Mouse (Mus musculus) neural tube, embryonic 14.5 days (tissue): ENCODE results near the gene Cdk2ap2. TPM values are rescaled to one million over a fixed set of nuclear protein-coding genes. Genes with fewer than 3 reads are reported as not detected.
A peak's percentile ranks its signal among the peaks of the same experiment; 100 is the strongest.

Experiments
- ATAC-seq: fragments of 200-750 bp; cut with Nextera tagmentation; 2 replicates; pipeline ENCODE4 v1.8.0; 2017; ENCODE audit warnings: low read depth, mild to moderate bottlenecking, moderate TSS enrichment, moderate library complexity
- H3K27ac ChIP-seq: fragments of 300-500 bp; sonication (generic); 2 replicates; pipeline ENCODE4 v1.5.1; 2014; ENCODE audit warnings: low read depth, mild to moderate bottlenecking, control low read depth, low read length, moderate library complexity, mixed read lengths
- H3K27me3 ChIP-seq: fragments of 300-500 bp; sonication (generic); 2 replicates; pipeline ENCODE4 v1.6.1; 2014; ENCODE audit warnings: low read length; ENCODE audit not compliant: control insufficient read depth, insufficient read depth
- H3K36me3 ChIP-seq: fragments of 300-500 bp; sonication (generic); 2 replicates; pipeline ENCODE4 v1.6.1; 2014; ENCODE audit warnings: low read length, mixed read lengths; ENCODE audit not compliant: control insufficient read depth, insufficient read depth
- H3K4me1 ChIP-seq: fragments of 300-500 bp; sonication (generic); 2 replicates; pipeline ENCODE4 v1.6.1; 2014; ENCODE audit warnings: low read length; ENCODE audit not compliant: control insufficient read depth, insufficient read depth
- H3K4me2 ChIP-seq: fragments of 300-500 bp; sonication (generic); 2 replicates; pipeline ENCODE4 v1.6.1; 2014; ENCODE audit warnings: mild to moderate bottlenecking, low read depth, low read length, control low read depth
- H3K4me3 ChIP-seq: fragments of 300-500 bp; sonication (generic); 2 replicates; pipeline ENCODE4 v1.5.1; 2014; ENCODE audit warnings: low read depth, low read length, control low read depth, mixed read lengths
- H3K9ac ChIP-seq: fragments of 300-500 bp; sonication (generic); replicated peaks from 2 replicates; pipeline ENCODE4 v1.6.1; 2014; ENCODE audit warnings: low read depth, mild to moderate bottlenecking, control low read depth, low read length, mixed read lengths
- H3K9me3 ChIP-seq: fragments of 300-500 bp; sonication (generic); 2 replicates; pipeline ENCODE4 v1.6.1; 2016; ENCODE audit warnings: low read length; ENCODE audit not compliant: control insufficient read depth
- WGBS: fragments of 180-500 bp; shearing (Covaris S2); extraction: QIAGEN DNeasy Blood & Tissue Kit; methylation state at CpG from one replicate; pipeline ENCODE4 v1.1.7; 2014; 5-methylcytosine and 5-hydroxymethylcytosine counted together
- polyA plus RNA-seq: library from polyadenylated mRNA; unstranded; fragments of >200 nt; fragmentation: Nextera tagmentation; extraction: Ambion mirVana; gene quantifications from 2 replicates; pipeline ENCODE4 v1.2.1, GENCODE M21; 2014

Gene Cdk2ap2
- polyA plus RNA-seq, 1 experiment from 2014 or later, result 81.1 TPM

DNA sequence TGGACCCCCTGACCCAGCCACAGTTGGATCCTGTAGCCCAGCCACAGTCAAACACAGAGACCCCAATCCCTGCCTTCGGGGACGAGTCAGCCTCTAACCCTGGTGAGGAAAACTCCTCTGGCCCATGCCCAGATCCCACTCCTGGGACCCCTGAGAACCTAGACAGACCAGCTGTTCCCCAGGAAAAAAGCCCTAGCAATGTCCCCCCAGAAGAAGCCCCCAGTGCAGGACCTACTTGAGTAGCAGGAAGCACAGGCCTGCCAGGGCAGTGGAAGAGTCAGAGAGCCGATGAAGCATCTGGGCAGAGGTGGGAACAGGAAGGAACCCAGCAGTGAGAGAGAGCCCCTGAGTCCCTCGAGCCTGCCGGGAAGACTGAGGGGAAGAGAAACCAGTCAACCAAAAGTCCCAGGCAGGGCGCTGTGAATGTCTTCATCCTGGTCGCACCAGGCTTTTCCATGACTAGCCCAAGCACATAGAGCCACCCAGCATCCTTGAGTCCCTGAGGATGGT is 46.8 kb downstream of the Cdk2ap2 start, which contains the start of gene Cabp4:
TSS of gene Cabp4 (minus strand) at position 275 of the 510 bp plus-strand sequence.
- Histone ChIP-seq H3K36me3 (no peaks in the 10 kb centered on the region), H3K9me3 (no peaks in the 10 kb centered on the region), H3K4me2 (no peak within 1 kb of the TSS), H3K4me3 (no peak within 1 kb of the TSS), H3K4me1 (peaks cover 7% of the 10 kb centered on the region; the same call in 1 of the 2 replicates), H3K27me3 (no peaks in the 10 kb centered on the region), H3K27ac (no peak within 1 kb of the TSS), H3K9ac (no peak within 1 kb of the TSS)
- 83% methylated on average over 7 of the region's 7 CpGs for WGBS
- ATAC-seq, result no peak

DNA sequence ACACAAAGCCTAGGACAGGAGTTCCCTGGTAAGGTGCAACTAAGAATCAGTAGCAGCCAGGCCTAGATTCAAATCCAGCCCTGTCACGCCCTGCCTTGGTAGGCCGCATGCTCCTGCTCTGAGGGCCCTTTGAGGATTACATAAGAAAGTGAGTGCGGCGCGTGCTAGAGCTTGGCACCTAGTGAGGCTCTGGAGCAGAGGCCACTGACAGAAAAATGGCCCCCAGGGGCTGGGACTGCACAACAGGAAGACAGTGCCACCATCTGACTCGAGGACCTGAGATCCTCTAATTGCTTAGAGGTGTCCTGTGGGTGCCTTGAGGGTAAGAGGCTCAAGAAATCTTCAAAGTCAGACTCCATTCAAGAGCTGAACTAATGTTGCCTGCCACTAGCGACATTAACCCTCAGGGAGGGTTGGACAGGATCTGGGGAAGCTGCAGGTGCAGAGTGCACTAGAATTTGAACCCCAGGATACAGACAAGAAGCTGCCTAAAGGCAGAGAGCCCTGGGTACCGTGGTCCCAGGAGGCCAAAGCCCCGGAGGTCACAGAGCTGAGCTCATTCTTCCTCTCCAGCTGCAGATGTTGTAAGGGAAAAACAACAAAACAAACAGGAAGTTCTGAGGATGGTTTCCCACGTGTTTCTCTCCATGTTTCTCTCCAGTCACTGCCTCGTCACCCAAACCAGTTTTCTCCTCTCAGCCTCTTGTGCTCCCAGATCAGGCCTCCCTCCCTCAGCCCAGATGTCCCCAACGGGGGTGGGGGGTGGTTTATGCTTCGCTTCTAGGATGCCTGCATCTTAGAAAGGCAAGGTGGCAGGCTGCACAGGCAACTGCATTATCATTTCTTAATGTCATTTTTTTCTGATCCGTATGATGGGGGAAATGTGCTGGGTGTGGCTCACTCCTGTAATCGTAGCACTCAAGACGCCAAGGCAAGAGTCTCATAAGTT is 47.8 kb downstream of the Cdk2ap2 start:
- no peak overlapping the region for H3K4me3 ChIP-seq
- H3K9me3 ChIP-seq, result no peaks in the 10 kb centered on the region
- H3K4me2 ChIP-seq, result no peak overlapping the region
- H3K9ac ChIP-seq, result no peak overlapping the region
- ATAC-seq, result no peak
- H3K27ac ChIP-seq, result no peak overlapping the region
- H3K4me1 ChIP-seq, result peaks cover 16% of the 10 kb centered on the region
- no peaks in the 10 kb centered on the region for H3K36me3 ChIP-seq
- H3K27me3 ChIP-seq, result no peaks in the 10 kb centered on the region
- 84% methylated on average over 16 of the region's 16 CpGs for WGBS

DNA sequence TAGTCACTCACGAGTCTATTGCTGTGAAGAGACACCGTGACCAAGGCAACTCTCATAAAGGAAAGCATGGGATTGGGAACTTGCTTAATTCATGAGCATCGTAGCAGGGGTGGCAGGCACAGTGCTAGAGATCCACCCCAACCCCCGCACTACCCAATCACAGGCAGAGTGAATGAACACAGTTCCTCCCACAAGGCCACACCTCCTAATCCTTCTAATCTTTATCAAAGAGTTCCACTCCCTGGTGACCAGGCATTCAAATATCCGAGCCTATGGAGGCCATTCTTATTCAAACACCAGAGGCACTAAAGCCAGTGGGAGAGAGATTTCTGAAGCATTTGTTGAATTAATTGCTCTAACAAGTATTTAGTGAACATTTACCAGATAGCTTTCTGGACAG is 49.0 kb downstream of the Cdk2ap2 start:
- 88% methylated on average over 5 of the region's 5 CpGs for whole genome bisulfite sequencing
- ATAC-seq, result no peak

DNA sequence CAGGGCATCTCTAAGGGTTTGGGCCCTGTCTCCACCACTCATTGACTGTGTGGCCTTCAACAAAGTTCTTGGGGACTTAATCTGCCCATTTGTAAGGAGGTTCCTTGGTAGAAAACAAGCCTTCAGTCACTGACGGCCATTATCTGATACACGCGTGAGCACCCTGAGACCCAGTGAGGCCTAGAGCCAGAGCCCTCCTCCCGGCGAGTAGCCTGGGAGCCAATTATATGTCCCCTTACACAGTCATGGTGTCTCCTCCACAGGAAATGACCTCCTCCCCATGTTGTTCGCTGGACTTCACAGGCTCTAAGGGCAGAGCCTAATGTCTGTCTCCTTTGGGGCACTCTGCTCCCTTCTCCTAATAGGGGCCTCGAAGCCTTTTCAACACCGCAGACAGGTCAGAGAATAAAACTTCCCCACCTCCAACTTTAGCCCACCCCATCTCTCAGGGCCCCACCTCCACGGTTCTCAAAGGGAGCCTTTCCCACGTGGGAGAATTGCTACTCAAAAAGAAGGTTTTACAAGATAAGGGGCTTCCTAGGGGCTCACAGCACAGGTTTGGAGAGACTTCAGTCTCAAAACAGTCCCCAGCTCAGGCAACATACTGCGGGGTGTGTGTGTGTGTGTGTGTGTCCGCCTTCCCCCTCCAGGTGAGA is 49.5 kb downstream of the Cdk2ap2 start:
- peaks cover 20% of the 10 kb centered on the region for H3K4me1 ChIP-seq
- H3K4me3 ChIP-seq, result no peak overlapping the region
- no peak for ATAC-seq
- no peak overlapping the region for H3K4me2 ChIP-seq
- H3K27ac ChIP-seq, result no peak overlapping the region
- H3K9ac ChIP-seq, result no peak overlapping the region
- no peaks in the 10 kb centered on the region for H3K27me3 ChIP-seq
- no peaks in the 10 kb centered on the region for H3K9me3 ChIP-seq
- 64% methylated on average over 12 of the region's 12 CpGs for WGBS
- peaks cover 11% of the 10 kb centered on the region; the same call in 1 of the 2 replicates for H3K36me3 ChIP-seq

More for the DNA sequence above, 49.0 kb downstream of the Cdk2ap2 start:
- no peaks in the 10 kb centered on the region for H3K9me3 ChIP-seq
- H3K36me3 ChIP-seq, result peaks cover 6% of the 10 kb centered on the region; the same call in 1 of the 2 replicates
- no peak overlapping the region for H3K27ac ChIP-seq
- H3K4me2 ChIP-seq, result no peak overlapping the region
- peaks cover 20% of the 10 kb centered on the region for H3K4me1 ChIP-seq
- no peak overlapping the region for H3K4me3 ChIP-seq
- no peak overlapping the region for H3K9ac ChIP-seq
- H3K27me3 ChIP-seq, result no peaks in the 10 kb centered on the region

DNA sequence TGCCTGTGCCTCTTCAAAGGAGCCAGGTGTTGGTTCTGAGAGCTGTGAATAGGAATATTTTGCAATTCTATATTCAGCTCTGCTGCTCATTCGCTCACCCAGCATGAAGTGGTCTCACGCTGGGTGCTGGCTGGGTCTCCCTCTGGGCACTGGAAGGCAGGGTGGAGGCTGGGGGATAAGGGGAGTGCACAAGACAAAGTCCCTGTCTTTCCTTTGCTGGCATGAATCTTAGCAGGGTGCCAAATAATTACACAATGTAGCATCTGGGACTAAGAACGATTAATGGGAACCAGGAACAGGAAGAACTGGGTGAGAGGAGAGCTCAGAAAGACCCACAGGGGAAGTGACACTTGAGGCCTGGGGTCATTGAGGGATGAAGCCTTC is 50.0 kb downstream of the Cdk2ap2 start:
- WGBS, result 51% methylated on average over 3 of the region's 3 CpGs

DNA sequence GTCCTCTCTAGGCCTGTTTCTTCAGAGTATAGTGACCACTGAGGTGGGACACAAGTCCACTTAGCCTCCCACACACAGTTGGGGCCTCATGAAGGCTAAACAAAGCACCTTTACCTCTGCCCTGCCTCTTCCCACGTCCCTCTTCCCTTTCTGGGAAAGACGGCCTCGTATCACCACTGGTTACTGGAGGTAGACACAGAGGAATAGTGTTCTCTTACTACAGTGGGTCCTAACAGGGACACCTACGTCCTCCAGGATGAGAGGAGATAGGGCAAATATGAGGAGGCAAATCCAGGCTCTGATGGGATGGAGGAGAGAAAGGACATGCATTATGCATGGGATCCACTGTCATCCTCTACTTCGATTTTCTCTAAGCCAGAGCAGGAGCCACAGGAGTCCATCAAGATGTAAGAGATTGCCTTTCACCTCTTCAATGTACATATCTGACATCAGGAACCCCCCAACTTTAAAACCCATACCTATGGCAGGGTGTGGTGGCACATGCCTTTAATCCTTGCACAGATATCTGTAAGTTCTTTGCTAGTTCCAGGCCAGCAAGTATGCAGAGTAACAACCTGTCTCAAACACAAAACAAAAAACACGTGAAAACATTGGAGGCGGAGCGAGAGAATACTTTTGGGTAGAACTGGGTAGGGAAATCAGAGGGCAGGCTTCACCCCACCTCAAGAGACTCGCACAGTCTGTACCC is 51.0 kb downstream of the Cdk2ap2 start:
- Histone ChIP-seq H3K4me1 (peaks cover 20% of the 10 kb centered on the region), H3K36me3 (peaks cover 12% of the 10 kb centered on the region; the same call in 1 of the 2 replicates), H3K9ac (peak overlapping the region; percentile 76), H3K4me2 (peak overlapping the region; percentile 89), H3K27ac (peak overlapping the region; percentile 67; the same call in 1 of the 2 replicates), H3K9me3 (no peaks in the 10 kb centered on the region), H3K27me3 (no peaks in the 10 kb centered on the region), H3K4me3 (peak overlapping the region; percentile 90)
- 35% methylated on average over 9 of the region's 9 CpGs for WGBS
- peak; percentile 35 for ATAC-seq

More for the DNA sequence above, 50.0 kb downstream of the Cdk2ap2 start:
- Histone ChIP-seq H3K4me2 (no peak overlapping the region), H3K9ac (no peak overlapping the region), H3K27me3 (no peaks in the 10 kb centered on the region), H3K4me3 (no peak overlapping the region), H3K36me3 (peaks cover 12% of the 10 kb centered on the region; the same call in 1 of the 2 replicates), H3K4me1 (peaks cover 20% of the 10 kb centered on the region), H3K9me3 (no peaks in the 10 kb centered on the region), H3K27ac (no peak overlapping the region)
- no peak for ATAC-seq

DNA sequence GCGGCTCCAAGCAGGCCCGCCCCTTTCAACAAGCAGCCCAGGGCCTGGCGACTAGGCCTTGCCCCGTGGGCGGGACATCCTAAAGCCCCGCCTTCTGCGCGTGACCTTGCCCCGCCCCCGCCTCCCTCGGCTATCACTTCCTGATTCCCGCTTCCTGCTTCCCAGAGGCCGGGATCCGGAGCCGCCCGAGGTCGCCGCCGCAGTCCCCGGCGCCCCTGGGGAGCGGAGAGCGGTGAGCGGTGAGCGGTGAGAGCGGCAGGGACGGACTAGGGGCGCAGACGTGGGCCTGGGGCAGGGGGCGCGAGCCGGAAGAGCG is 51.5 kb downstream of the Cdk2ap2 start, which contains the start of gene Coro1b:
TSS of gene Coro1b (plus strand) at position 129 of the 316 bp plus-strand sequence.
- H3K4me3 ChIP-seq, result peak within 1 kb of the TSS; percentile 90
- H3K4me1 ChIP-seq, result peaks cover 20% of the 10 kb centered on the region
- H3K9me3 ChIP-seq, result no peaks in the 10 kb centered on the region
- H3K27ac ChIP-seq, result peak within 1 kb of the TSS; percentile 67
- H3K9ac ChIP-seq, result peak within 1 kb of the TSS; percentile 76
- H3K36me3 ChIP-seq, result peaks cover 12% of the 10 kb centered on the region; the same call in 1 of the 2 replicates
- H3K4me2 ChIP-seq, result peak within 1 kb of the TSS; percentile 89
- WGBS, result 1% methylated on average over 29 of the region's 33 CpGs
- peak; percentile 95 for ATAC-seq
- H3K27me3 ChIP-seq, result no peaks in the 10 kb centered on the region
